Mouse (Mus musculus) CH12.LX (cell line): ENCODE measurements around the gene Eci1. TPM values are rescaled to one million over a fixed set of nuclear protein-coding genes. Genes with fewer than 3 reads are reported as not detected.

Experiments
- DNase-seq: peaks from one replicate; pipeline ENCODE4 v3.0.0-alpha.2; 2013; ENCODE audit errors: extremely low read depth
- H3K27ac ChIP-seq: 2 replicates; pipeline ENCODE4 v1.5.1; 2012; ENCODE audit warnings: low read depth, mild to moderate bottlenecking, control low read depth, moderate library complexity; ENCODE audit not compliant: insufficient read depth
- H3K27me3 ChIP-seq: replicated peaks from 2 replicates; pipeline ENCODE3; 2012; ENCODE audit warnings: inconsistent platforms
- H3K36me3 ChIP-seq, 2 experiments: replicated peaks in 1 of 2; 2 replicates each; pipeline versions ENCODE3 to v1.6.1; 2012; ENCODE audit warnings: inconsistent platforms in 1 of 2, low read length in 1 of 2, mild to moderate bottlenecking in 1 of 2, mixed read lengths in 1 of 2, moderate library complexity in 1 of 2; ENCODE audit not compliant: control insufficient read depth in 1 of 2, insufficient read depth in 1 of 2
- H3K4me1 ChIP-seq, 2 experiments: 2 replicates each; pipeline ENCODE4 v1.6.1; 2012; ENCODE audit warnings: inconsistent platforms in 1 of 2, moderate library complexity in 1 of 2; ENCODE audit not compliant: insufficient read depth in 2 of 2, control insufficient read depth in 1 of 2
- H3K4me2 ChIP-seq: 2 replicates; pipeline ENCODE4 v1.6.1; 2012; ENCODE audit warnings: low read depth, mild to moderate bottlenecking, control low read depth; ENCODE audit not compliant: poor library complexity, insufficient read depth, severe bottlenecking
- H3K4me3 ChIP-seq, 3 experiments: fragments of 150-350 bp in 1 of 3; sonication (generic) in 1 of 3; replicated peaks in 1 of 3; 2 replicates each; pipeline versions ENCODE3 to v1.5.1; 2011 to 2012; ENCODE audit warnings: low read depth in 2 of 3, low read length in 2 of 3, mild to moderate bottlenecking in 2 of 3, moderate library complexity in 2 of 3, control low read depth in 1 of 3, improper control_type of control experiment in 1 of 3, inconsistent platforms in 1 of 3, mixed read lengths in 1 of 3; ENCODE audit not compliant: poor library complexity in 1 of 3
- H3K79me2 ChIP-seq: replicated peaks from 2 replicates; pipeline ENCODE4 v1.6.1; 2012; ENCODE audit warnings: mild to moderate bottlenecking, moderate library complexity; ENCODE audit not compliant: control insufficient read depth, poor library complexity, insufficient read depth, severe bottlenecking; ENCODE audit errors: extremely low read depth
- H3K9ac ChIP-seq: 2 replicates; pipeline ENCODE4 v1.6.1; 2012; ENCODE audit warnings: low read depth, mild to moderate bottlenecking, control low read depth, moderate library complexity; ENCODE audit not compliant: insufficient read depth
- H3K9me3 ChIP-seq: replicated peaks from 2 replicates; pipeline ENCODE3; 2012; ENCODE audit warnings: low read length, inconsistent platforms, mixed read lengths
- BHLHE40 ChIP-seq: IDR thresholded peaks from 2 replicates; pipeline ENCODE4 v1.6.1; 2011; ENCODE audit warnings: mild to moderate bottlenecking, low read depth, low read length, improper control_type of control experiment
- E2F4 ChIP-seq: IDR thresholded peaks from 2 replicates; pipeline ENCODE4 v1.6.1; 2011; ENCODE audit warnings: low read depth, low read length, improper control_type of control experiment; ENCODE audit not compliant: insufficient replicate concordance
- ELF1 ChIP-seq: IDR thresholded peaks from 2 replicates; pipeline ENCODE4 v1.6.1; 2014; ENCODE audit warnings: low read depth, mild to moderate bottlenecking, inconsistent platforms, low read length, improper control_type of control experiment
- EP300 ChIP-seq: IDR thresholded peaks from 2 replicates; pipeline ENCODE4 v1.6.1; 2011; ENCODE audit warnings: low read length, improper control_type of control experiment
- IRF4 ChIP-seq: IDR thresholded peaks from 2 replicates; pipeline ENCODE4 v1.6.1; 2014; ENCODE audit warnings: low read depth, mild to moderate bottlenecking, inconsistent platforms, low read length, improper control_type of control experiment
- JUN ChIP-seq: IDR thresholded peaks from 2 replicates; pipeline ENCODE4 v1.6.1; 2011; ENCODE audit warnings: low read depth, mild to moderate bottlenecking, low read length, improper control_type of control experiment, moderate library complexity; ENCODE audit not compliant: insufficient read depth
- JUND ChIP-seq: conservative IDR thresholded peaks from 2 replicates; pipeline ENCODE4 v1.6.1; 2011; ENCODE audit warnings: low read depth, low read length, improper control_type of control experiment
- MAFK ChIP-seq: IDR thresholded peaks from 2 replicates; pipeline ENCODE4 v1.6.1; 2011; ENCODE audit warnings: low read length, improper control_type of control experiment; ENCODE audit not compliant: insufficient replicate concordance
- MAX ChIP-seq: IDR thresholded peaks from 2 replicates; pipeline ENCODE4 v1.6.1; 2011; ENCODE audit warnings: low read length, improper control_type of control experiment
- MEF2A ChIP-seq: IDR thresholded peaks from 2 replicates; pipeline ENCODE4 v1.6.1; 2014; ENCODE audit warnings: low read depth, mild to moderate bottlenecking, inconsistent platforms, low read length, improper control_type of control experiment, borderline replicate concordance
- MYC ChIP-seq: IDR thresholded peaks from 2 replicates; pipeline ENCODE4 v1.6.1; 2011; ENCODE audit warnings: low read depth, mild to moderate bottlenecking, improper control_type of control experiment, low read length
- NELFE ChIP-seq: IDR thresholded peaks from 2 replicates; pipeline ENCODE4 v1.6.1; 2011; ENCODE audit warnings: low read depth, low read length, improper control_type of control experiment
- PAX5 ChIP-seq: IDR thresholded peaks from 2 replicates; pipeline ENCODE4 v1.6.1; 2012; ENCODE audit warnings: low read length, inconsistent platforms, mixed read lengths
- POLR2AphosphoS2 ChIP-seq: IDR thresholded peaks from 2 replicates; pipeline ENCODE4 v1.6.1; 2011; ENCODE audit warnings: low read depth, low read length, improper control_type of control experiment
- RCOR1 ChIP-seq: conservative IDR thresholded peaks from 2 replicates; pipeline ENCODE4 v1.6.1; 2012; ENCODE audit warnings: low read depth, mild to moderate bottlenecking, inconsistent platforms, low read length, improper control_type of control experiment
- SIN3A ChIP-seq: IDR thresholded peaks from 2 replicates; pipeline ENCODE4 v1.6.1; 2012; ENCODE audit warnings: low read length, improper control_type of control experiment, inconsistent platforms
- UBTF ChIP-seq: IDR thresholded peaks from 2 replicates; pipeline ENCODE4 v1.6.1; 2012; ENCODE audit warnings: low read depth, mild to moderate bottlenecking, inconsistent platforms, low read length, improper control_type of control experiment, moderate library complexity
- USF2 ChIP-seq: conservative IDR thresholded peaks from 2 replicates; pipeline ENCODE4 v1.6.1; 2011; ENCODE audit warnings: low read depth, low read length, improper control_type of control experiment
- ZC3H11A ChIP-seq: IDR thresholded peaks from 2 replicates; pipeline ENCODE4 v1.6.1; 2012; ENCODE audit warnings: low read depth, mild to moderate bottlenecking, inconsistent platforms, low read length, improper control_type of control experiment
- ZKSCAN1 ChIP-seq: IDR thresholded peaks from 2 replicates; pipeline ENCODE4 v1.6.1; 2012; ENCODE audit warnings: low read depth, inconsistent platforms, low read length, improper control_type of control experiment, borderline replicate concordance
- ZMIZ1 ChIP-seq: IDR thresholded peaks from 2 replicates; pipeline ENCODE4 v1.6.1; 2012; ENCODE audit warnings: low read depth, mild to moderate bottlenecking, inconsistent platforms, low read length, improper control_type of control experiment
- ZNF384 ChIP-seq: IDR thresholded peaks from 2 replicates; pipeline ENCODE4 v1.6.1; 2012; ENCODE audit warnings: low read depth, low read length, improper control_type of control experiment, inconsistent platforms
- dilution Hi-C: fragments of 300-500 bp; cut with MboI; formaldehyde crosslinking; loops from 2 replicates; pipeline ENCODE4 v1.14.3; 2020; ENCODE audit warnings: low sequenced_read_pairs; ENCODE audit not compliant: extremely low pct_unique_long_range_greater_than_20kb, extremely low pct_ligation_motif_present
- in situ Hi-C: fragments of 300-500 bp; cut with MboI; formaldehyde crosslinking; loops from 3 replicates; pipeline ENCODE4 v1.14.3; 2019; ENCODE audit warnings: low sequenced_read_pairs, low pct_ligation_motif_present, low pct_unique_long_range_greater_than_20kb, mixed read lengths
- polyA plus RNA-seq: library from polyadenylated mRNA; unstranded; fragments of >175 nt; gene quantifications from 2 replicates; pipeline ENCODE4 v1.2.1, GENCODE M21; 2012; ENCODE audit warnings: low read depth; ENCODE audit not compliant: insufficient read length
- total RNA-seq, 2 experiments: library from RNA; depleted of rRNA; stranded (reverse); fragments of 300-350 nt in 1 of 2; fragments of >200 nt in 1 of 2; gene quantifications; 2 replicates each; pipeline ENCODE4 v1.2.3; 2012 to 2014

Gene Eci1
- total and polyA plus RNA-seq, 3 experiments, result 70.1 to 122 (median 94.7) TPM

- TF ChIP-seq ZC3H11A (no peak), MAFK (no peak), IRF4 (no peak), ZNF384 (no peak), NELFE (no peak), UBTF (no peak), E2F4 (no peak), POLR2AphosphoS2 (no peak), MAX (no peak), PAX5 (no peak), MEF2A (no peak), JUN (no peak), EP300 (no peak), USF2 (no peak), BHLHE40 (no peak), RCOR1 (no peak), ELF1 (no peak), MYC (no peak), JUND (no peak)
- Histone ChIP-seq H3K79me2 (no peaks in the 10 kb centered on the region), H3K4me2 (no peak overlapping the region), H3K36me3 (peaks cover 3 to 70% of the 10 kb centered on the region in 2 experiments), H3K4me1 (peaks cover 3 to 17% of the 10 kb centered on the region in 2 experiments; a peak in 3 of 4 replicates), H3K27ac (no peak overlapping the region), H3K9ac (no peak overlapping the region), H3K9me3 (no peaks in the 10 kb centered on the region), H3K27me3 (no peaks in the 10 kb centered on the region), H3K4me3 (no peak overlapping the region)
- dilution Hi-C loops (no loop called here), in situ Hi-C loops (no loop called here)
- DNase-seq, result no peak
Observed at GRCm38 (mm10) chr17:24378496-24378895, 47.9 kb upstream of the Eci1 start.

DNA sequence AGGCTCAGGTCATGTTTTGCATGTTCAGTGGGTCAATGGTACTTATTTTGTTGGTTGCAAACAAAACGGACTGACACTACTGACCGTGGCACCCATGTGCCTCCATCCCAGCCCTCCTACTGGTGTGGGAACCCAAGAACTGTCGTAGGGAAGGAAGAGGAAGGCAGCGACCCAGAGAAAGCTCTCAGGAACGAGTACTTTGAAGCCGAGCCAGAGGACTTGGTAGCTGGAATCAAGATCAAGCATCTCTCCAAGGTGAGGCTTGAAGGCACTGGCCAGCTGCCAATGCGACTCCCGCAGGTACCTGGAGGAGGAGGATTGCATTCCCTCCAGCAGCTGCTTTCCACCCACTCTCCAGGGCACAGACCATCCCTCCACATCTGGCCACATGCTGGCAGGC, 42.7 kb upstream of the Eci1 start:
- no peak for DNase-seq
- no peak for TF ChIP-seq ZNF384
- TF ChIP-seq MEF2A, result no peak
- no peak for TF ChIP-seq ZKSCAN1
- no peak for TF ChIP-seq UBTF
- no peak for TF ChIP-seq ZMIZ1
- no peak for TF ChIP-seq SIN3A
- no peak for TF ChIP-seq RCOR1
- no peak for TF ChIP-seq EP300
- TF ChIP-seq, all 38 proteins: peak for 0
- dilution Hi-C loops, result no loop called here

More for the DNA sequence above, 42.7 kb upstream of the Eci1 start:
- no peak overlapping the region for H3K27ac ChIP-seq
- H3K4me1 ChIP-seq, result peaks cover 0 to 4% of the 10 kb centered on the region in 2 experiments; a peak in 1 of 4 replicates
- no peak overlapping the region for H3K9ac ChIP-seq
- no peak overlapping the region for H3K4me3 ChIP-seq
- no peak overlapping the region for H3K4me2 ChIP-seq
- no peaks in the 10 kb centered on the region for H3K79me2 ChIP-seq
- no peaks in the 10 kb centered on the region for H3K9me3 ChIP-seq
- H3K36me3 ChIP-seq, result peaks cover 11 to 77% of the 10 kb centered on the region in 2 experiments
- no peaks in the 10 kb centered on the region for H3K27me3 ChIP-seq
- in situ Hi-C loops, result no loop called here
